Mouse (Mus musculus): ENCODE measurements around the gene Grm1. TPM values are rescaled to one million over a fixed set of nuclear protein-coding genes. Genes with fewer than 3 reads are reported as not detected.
A peak's percentile ranks its signal among the peaks of the same experiment; 100 is the strongest.

The Grm1 gene
- total and polyA plus RNA-seq, 2 experiments from 2014 or later = 14.8 to 30.1 TPM

- Histone ChIP-seq H3K9me3 (ENCODE audit: low read length) (no peaks in the 10 kb centered on the region), H3K36me3 (ENCODE audit: insufficient read depth, low read length) (no peaks in the 10 kb centered on the region), H3K9ac (replicated peaks; ENCODE audit: low read length, poor library complexity, severe bottlenecking) (no peak overlapping the region), H3K4me1 (ENCODE audit: insufficient read depth, low read length) (no peaks in the 10 kb centered on the region), H3K4me3 (ENCODE audit: low read depth, low read length) (no peak overlapping the region), H3K4me2 (ENCODE audit: low read depth, low read length, poor library complexity, severe bottlenecking) (no peak overlapping the region), H3K27me3 (ENCODE audit: insufficient read depth, low read length) (no peaks in the 10 kb centered on the region), H3K27ac (ENCODE audit: low read depth, low read length) (no peak overlapping the region)
- no peak for TF ChIP-seq CTCF (IDR thresholded peaks at IDR 0.05)
- 85% methylated on average over 3 of the region's 3 CpGs for WGBS
- DNase-seq (ENCODE audit: low spot score) (no peak), ATAC-seq (ENCODE audit: low FRiP score) (no peak)
Observed at GRCm38 (mm10) chr10:10726501-10726900, 355.7 kb downstream of the Grm1 start.

- H3K4me1 ChIP-seq (ENCODE audit: insufficient read depth, low read length) = no peaks in the 10 kb centered on the region
- ATAC-seq (ENCODE audit: low FRiP score) (peak; percentile 54; the same call in 1 of the 2 replicates), DNase-seq (ENCODE audit: low spot score) (peak; percentile 45)
- TF ChIP-seq CTCF (IDR thresholded peaks at IDR 0.05) = no peak
- WGBS = 76% methylated on average over 2 of the region's 2 CpGs
- no peak overlapping the region for H3K4me3 ChIP-seq (ENCODE audit: low read depth, low read length)
- H3K4me2 ChIP-seq (ENCODE audit: low read depth, low read length, poor library complexity, severe bottlenecking) = no peak overlapping the region
- no peak overlapping the region for H3K9ac ChIP-seq (replicated peaks; ENCODE audit: low read length, poor library complexity, severe bottlenecking)
- no peak overlapping the region for H3K27ac ChIP-seq (ENCODE audit: low read depth, low read length)
- H3K27me3 ChIP-seq (ENCODE audit: insufficient read depth, low read length) = no peaks in the 10 kb centered on the region
- no peaks in the 10 kb centered on the region for H3K36me3 ChIP-seq (ENCODE audit: insufficient read depth, low read length)
- H3K9me3 ChIP-seq (ENCODE audit: low read length) = no peaks in the 10 kb centered on the region
Observed at GRCm38 (mm10) chr10:10710837-10711236, 371.3 kb downstream of the Grm1 start.

- Histone ChIP-seq H3K4me1 (ENCODE audit: insufficient read depth, low read length) (no peaks in the 10 kb centered on the region), H3K27me3 (ENCODE audit: insufficient read depth, low read length) (no peaks in the 10 kb centered on the region), H3K9ac (replicated peaks; ENCODE audit: low read length, poor library complexity, severe bottlenecking) (no peak overlapping the region), H3K4me2 (ENCODE audit: low read depth, low read length, poor library complexity, severe bottlenecking) (no peak overlapping the region), H3K27ac (ENCODE audit: low read depth, low read length) (no peak overlapping the region), H3K9me3 (ENCODE audit: low read length) (no peaks in the 10 kb centered on the region), H3K4me3 (ENCODE audit: low read depth, low read length) (no peak overlapping the region), H3K36me3 (ENCODE audit: insufficient read depth, low read length) (no peaks in the 10 kb centered on the region)
- ATAC-seq (ENCODE audit: low FRiP score) = no peak
- no peak for DNase-seq (ENCODE audit: low spot score)
- TF ChIP-seq CTCF (IDR thresholded peaks at IDR 0.05) = no peak
- 99% methylated on average over 2 of the region's 2 CpGs for WGBS
Observed at GRCm38 (mm10) chr10:10710359-10710758, 371.8 kb downstream of the Grm1 start.

GRCm38 (mm10) chr10:10708031-10708430 lies 374.1 kb downstream of the Grm1 start:
- no peaks in the 10 kb centered on the region for H3K9me3 ChIP-seq (ENCODE audit: low read length)
- no peaks in the 10 kb centered on the region for H3K36me3 ChIP-seq (ENCODE audit: insufficient read depth, low read length)
- 81% methylated on average over 1 of the region's 1 CpGs for WGBS
- DNase-seq (ENCODE audit: low spot score) (no peak), ATAC-seq (ENCODE audit: low FRiP score) (no peak)
- no peak overlapping the region for H3K4me2 ChIP-seq (ENCODE audit: low read depth, low read length, poor library complexity, severe bottlenecking)
- no peak overlapping the region for H3K9ac ChIP-seq (replicated peaks; ENCODE audit: low read length, poor library complexity, severe bottlenecking)
- H3K4me3 ChIP-seq (ENCODE audit: low read depth, low read length) = no peak overlapping the region
- H3K27me3 ChIP-seq (ENCODE audit: insufficient read depth, low read length) = no peaks in the 10 kb centered on the region
- no peaks in the 10 kb centered on the region for H3K4me1 ChIP-seq (ENCODE audit: insufficient read depth, low read length)
- TF ChIP-seq CTCF (IDR thresholded peaks at IDR 0.05) = no peak
- H3K27ac ChIP-seq (ENCODE audit: low read depth, low read length) = no peak overlapping the region

- Histone ChIP-seq H3K9me3 (ENCODE audit: low read length) (no peaks in the 10 kb centered on the region), H3K36me3 (ENCODE audit: insufficient read depth, low read length) (no peaks in the 10 kb centered on the region), H3K4me2 (ENCODE audit: low read depth, low read length, poor library complexity, severe bottlenecking) (no peak overlapping the region), H3K9ac (replicated peaks; ENCODE audit: low read length, poor library complexity, severe bottlenecking) (no peak overlapping the region), H3K27ac (ENCODE audit: low read depth, low read length) (no peak overlapping the region), H3K4me3 (ENCODE audit: low read depth, low read length) (no peak overlapping the region), H3K27me3 (ENCODE audit: insufficient read depth, low read length) (no peaks in the 10 kb centered on the region), H3K4me1 (ENCODE audit: insufficient read depth, low read length) (no peaks in the 10 kb centered on the region)
- DNase-seq (ENCODE audit: low spot score) = no peak
- WGBS = 91% methylated on average over 1 of the region's 1 CpGs
- ATAC-seq (ENCODE audit: low FRiP score) = no peak
- TF ChIP-seq CTCF (IDR thresholded peaks at IDR 0.05) = no peak
Observed at GRCm38 (mm10) chr10:10701326-10701725, 380.8 kb downstream of the Grm1 start.

- no peaks in the 10 kb centered on the region for H3K36me3 ChIP-seq (ENCODE audit: insufficient read depth, low read length)
- 61% methylated on average over 1 of the region's 1 CpGs for WGBS
- H3K4me3 ChIP-seq (ENCODE audit: low read depth, low read length) = no peak overlapping the region
- no peak for ATAC-seq (ENCODE audit: low FRiP score)
- no peaks in the 10 kb centered on the region for H3K4me1 ChIP-seq (ENCODE audit: insufficient read depth, low read length)
- H3K4me2 ChIP-seq (ENCODE audit: low read depth, low read length, poor library complexity, severe bottlenecking) = no peak overlapping the region
- TF ChIP-seq CTCF (IDR thresholded peaks at IDR 0.05) = no peak
- H3K27me3 ChIP-seq (ENCODE audit: insufficient read depth, low read length) = no peaks in the 10 kb centered on the region
- no peak overlapping the region for H3K27ac ChIP-seq (ENCODE audit: low read depth, low read length)
- H3K9me3 ChIP-seq (ENCODE audit: low read length) = no peaks in the 10 kb centered on the region
- no peak overlapping the region for H3K9ac ChIP-seq (replicated peaks; ENCODE audit: low read length, poor library complexity, severe bottlenecking)
- DNase-seq (ENCODE audit: low spot score) = no peak
Observed at GRCm38 (mm10) chr10:10700903-10701302, 381.3 kb downstream of the Grm1 start.
